Mouse (Mus musculus) liver, adult 2 months (tissue): ENCODE measurements around the gene Tmem252. TPM values are rescaled to one million over a fixed set of nuclear protein-coding genes. Genes with fewer than 3 reads are reported as not detected.
"Not testable (repeated sequence)": the region's sequence is repeated elsewhere in the genome, so short reads cannot be mapped to it uniquely, and the experiment has no call there.

ENCODE experiments used
- DNase-seq: peaks from one replicate; pipeline ENCODE4 v3.0.0-alpha.2; 2011; ENCODE audit warnings: low read depth, low spot score; ENCODE audit errors: extremely low read depth
- H3K27ac ChIP-seq: fragments of 200-500 bp; replicated peaks from 2 replicates; pipeline ENCODE4 v1.5.1; 2012; ENCODE audit warnings: low read depth, mild to moderate bottlenecking, control low read depth, inconsistent platforms, low read length; ENCODE audit not compliant: insufficient read depth
- H3K27me3 ChIP-seq: fragments of 200-500 bp; 2 replicates; pipeline ENCODE4 v1.6.1; 2012; ENCODE audit warnings: mild to moderate bottlenecking, moderate library complexity, low read length, inconsistent platforms; ENCODE audit not compliant: control insufficient read depth, insufficient read depth
- H3K36me3 ChIP-seq: fragments of 200-500 bp; 2 replicates; pipeline ENCODE4 v1.6.1; 2012; ENCODE audit warnings: low read length, inconsistent platforms; ENCODE audit not compliant: control insufficient read depth, insufficient read depth
- H3K4me1 ChIP-seq: fragments of 200-500 bp; 2 replicates; pipeline ENCODE4 v1.6.1; 2011; ENCODE audit warnings: low read length; ENCODE audit not compliant: control insufficient read depth, insufficient read depth
- H3K4me3 ChIP-seq: fragments of 200-500 bp; 2 replicates; pipeline ENCODE4 v1.5.1; 2011; ENCODE audit warnings: low read depth, mild to moderate bottlenecking, control low read depth, low read length, moderate library complexity; ENCODE audit not compliant: insufficient read depth
- H3K79me2 ChIP-seq: fragments of 200-500 bp; 2 replicates; pipeline ENCODE4 v1.6.1; 2012; ENCODE audit warnings: inconsistent platforms, mild to moderate bottlenecking, low read length, moderate library complexity; ENCODE audit not compliant: control insufficient read depth, insufficient read depth
- H3K9ac ChIP-seq: fragments of 200-500 bp; 2 replicates; pipeline ENCODE4 v1.6.1; 2012; ENCODE audit warnings: low read depth, mild to moderate bottlenecking, control low read depth, inconsistent platforms, low read length
- CTCF ChIP-seq: fragments of 200-500 bp; IDR thresholded peaks from 2 replicates; pipeline ENCODE4 v1.5.1; 2011; ENCODE audit warnings: low read depth, low read length, control low read depth
- POLR2A ChIP-seq: fragments of 200-500 bp; IDR thresholded peaks from 2 replicates; pipeline ENCODE4 v1.6.1; 2011; ENCODE audit warnings: low read length, control low read depth; ENCODE audit not compliant: insufficient read depth; ENCODE audit errors: extremely low read depth
- WGBS: fragments of 180-500 bp; shearing (Covaris S2); methylation state at CpG from one replicate; pipeline ENCODE4 v1.1.7; 2018; 5-methylcytosine and 5-hydroxymethylcytosine counted together
- polyA plus RNA-seq: library from polyadenylated mRNA; depleted of rRNA; stranded (reverse); fragments of >200 nt; gene quantifications from 2 replicates; pipeline ENCODE4 v1.2.3, GENCODE M21; 2012
- total RNA-seq: library from RNA; depleted of rRNA; stranded (reverse); fragments of >200 nt; gene quantifications from 2 replicates; pipeline ENCODE4 v1.2.3, GENCODE M21; 2014

The Tmem252 gene
- total and polyA plus RNA-seq, 2 experiments: under 0.01 TPM; not detected in 1

GRCm38 (mm10) chr19:24698651-24699050 lies 24.8 kb downstream of the Tmem252 start:
- Histone ChIP-seq H3K4me3 (no peak overlapping the region), H3K36me3 (no peaks in the 10 kb centered on the region), H3K27me3 (no peaks in the 10 kb centered on the region), H3K4me1 (no peaks in the 10 kb centered on the region; the same call in 1 of the 2 replicates), H3K9ac (no peak overlapping the region), H3K79me2 (no peaks in the 10 kb centered on the region), H3K27ac (no peak overlapping the region; the same call in 1 of the 2 replicates)
- 70% methylated on average over 5 of the region's 5 CpGs for WGBS
- TF ChIP-seq CTCF (no peak), POLR2A (no peak)
- DNase-seq: no peak

- no peak for DNase-seq
- no peak overlapping the region for H3K9ac ChIP-seq
- H3K79me2 ChIP-seq: no peaks in the 10 kb centered on the region
- H3K36me3 ChIP-seq: no peaks in the 10 kb centered on the region
- no peak for TF ChIP-seq POLR2A
- no peak for TF ChIP-seq CTCF
- no peak overlapping the region for H3K27ac ChIP-seq
- WGBS: 79% methylated on average over 3 of the region's 3 CpGs
- H3K4me1 ChIP-seq: no peaks in the 10 kb centered on the region; the same call in 1 of the 2 replicates
- H3K27me3 ChIP-seq: no peaks in the 10 kb centered on the region
- H3K4me3 ChIP-seq: no peak overlapping the region
These were observed 25.4 kb downstream of the Tmem252 start for GRCm38 (mm10) chr19:24699196-24699595.

GRCm38 (mm10) chr19:24699910-24700309 lies 26.1 kb downstream of the Tmem252 start:
- TF ChIP-seq POLR2A (no peak), CTCF (no peak)
- H3K79me2 ChIP-seq: no peaks in the 10 kb centered on the region
- no peak for DNase-seq
- no peak overlapping the region for H3K9ac ChIP-seq
- H3K36me3 ChIP-seq: no peaks in the 10 kb centered on the region
- no peaks in the 10 kb centered on the region; the same call in 1 of the 2 replicates for H3K4me1 ChIP-seq
- no peaks in the 10 kb centered on the region for H3K27me3 ChIP-seq
- H3K4me3 ChIP-seq: no peak overlapping the region
- H3K27ac ChIP-seq: no peak overlapping the region

- no peak for TF ChIP-seq CTCF
- no peak for TF ChIP-seq POLR2A
- WGBS: 87% methylated on average over 5 of the region's 5 CpGs
These were observed 26.9 kb downstream of the Tmem252 start for GRCm38 (mm10) chr19:24700664-24701063.

GRCm38 (mm10) chr19:24701716-24702115 lies 27.9 kb downstream of the Tmem252 start:
- TF ChIP-seq CTCF (no peak), POLR2A (no peak)
- Histone ChIP-seq H3K4me3 (no peak overlapping the region), H3K27me3 (no peaks in the 10 kb centered on the region), H3K9ac (no peak overlapping the region), H3K4me1 (no peaks in the 10 kb centered on the region; the same call in 1 of the 2 replicates), H3K79me2 (no peaks in the 10 kb centered on the region), H3K27ac (no peak overlapping the region), H3K36me3 (no peaks in the 10 kb centered on the region)
- no peak for DNase-seq
- 66% methylated on average over 8 of the region's 8 CpGs for WGBS

More at GRCm38 (mm10) chr19:24700664-24701063, 26.9 kb downstream of the Tmem252 start:
- Histone ChIP-seq H3K36me3 (no peaks in the 10 kb centered on the region), H3K4me1 (no peaks in the 10 kb centered on the region; the same call in 1 of the 2 replicates), H3K9ac (no peak overlapping the region), H3K4me3 (no peak overlapping the region), H3K79me2 (no peaks in the 10 kb centered on the region), H3K27ac (no peak overlapping the region), H3K27me3 (no peaks in the 10 kb centered on the region)
- DNase-seq: no peak

GRCm38 (mm10) chr19:24703168-24703567 lies 29.4 kb downstream of the Tmem252 start:
- H3K27ac ChIP-seq, H3K27me3 ChIP-seq, H3K4me3 ChIP-seq, H3K79me2 ChIP-seq, H3K9ac ChIP-seq, H3K4me1 ChIP-seq, DNase-seq, H3K36me3 ChIP-seq: not testable (repeated sequence)
- 74% methylated on average over 1 of the region's 1 CpGs for WGBS
